Mouse (Mus musculus) hindbrain, embryonic 13.5 days (tissue): ENCODE data around the gene Lclat1. TPM values are rescaled to one million over a fixed set of nuclear protein-coding genes. Genes with fewer than 3 reads are reported as not detected.

ENCODE experiments used
- ATAC-seq: fragments of 200-750 bp; cut with Nextera tagmentation; 2 replicates; pipeline ENCODE4 v1.8.0; 2017; ENCODE audit warnings: moderate TSS enrichment; ENCODE audit not compliant: low FRiP score
- H3K27ac ChIP-seq: fragments of 300-500 bp; sonication (generic); 2 replicates; pipeline ENCODE4 v1.5.1; 2015; ENCODE audit warnings: inconsistent platforms, mild to moderate bottlenecking, moderate library complexity
- H3K27me3 ChIP-seq: fragments of 300-500 bp; sonication (generic); 2 replicates; pipeline ENCODE4 v1.6.1; 2015; ENCODE audit warnings: mild to moderate bottlenecking, inconsistent platforms
- H3K36me3 ChIP-seq: fragments of 300-500 bp; sonication (generic); 2 replicates; pipeline ENCODE4 v1.6.1; 2015; ENCODE audit warnings: mild to moderate bottlenecking, inconsistent platforms
- H3K4me1 ChIP-seq: fragments of 300-500 bp; sonication (generic); replicated peaks from 2 replicates; pipeline ENCODE4 v1.6.1; 2015; ENCODE audit warnings: inconsistent platforms
- H3K4me2 ChIP-seq: fragments of 300-500 bp; sonication (generic); 2 replicates; pipeline ENCODE4 v1.6.1; 2015; ENCODE audit warnings: inconsistent platforms, mild to moderate bottlenecking, moderate library complexity
- H3K4me3 ChIP-seq: fragments of 300-500 bp; sonication (generic); 2 replicates; pipeline ENCODE4 v1.5.1; 2015; ENCODE audit warnings: mild to moderate bottlenecking, inconsistent platforms
- H3K9ac ChIP-seq: fragments of 300-500 bp; sonication (generic); 2 replicates; pipeline ENCODE4 v1.6.1; 2015; ENCODE audit warnings: mild to moderate bottlenecking, inconsistent platforms
- H3K9me3 ChIP-seq: fragments of 300-500 bp; sonication (generic); 2 replicates; pipeline ENCODE4 v1.6.1; 2016; ENCODE audit warnings: inconsistent platforms
- WGBS: fragments of 180-500 bp; shearing (Covaris S2); methylation state at CpG from one replicate; pipeline ENCODE4 v1.1.7; 2015; 5-methylcytosine and 5-hydroxymethylcytosine counted together
- polyA plus RNA-seq: library from polyadenylated mRNA; unstranded; fragments of >200 nt; fragmentation: Nextera tagmentation; extraction: Ambion mirVana; gene quantifications from 2 replicates; pipeline ENCODE4 v1.2.1, GENCODE M21; 2015

Gene Lclat1
- polyA plus RNA-seq, 1 experiment from 2014 or later: 9.1 TPM

GRCm38 (mm10) chr17:73156606-73157005 is 48.8 kb downstream of the Lclat1 start:
- no peak overlapping the region for H3K27ac ChIP-seq
- 71% methylated on average over 1 of the region's 1 CpGs for WGBS
- H3K9me3 ChIP-seq: no peaks in the 10 kb centered on the region
- H3K4me3 ChIP-seq: no peak overlapping the region
- ATAC-seq: no peak
- no peak overlapping the region for H3K9ac ChIP-seq
- no peaks in the 10 kb centered on the region for H3K27me3 ChIP-seq
- no peaks in the 10 kb centered on the region for H3K4me1 ChIP-seq
- H3K36me3 ChIP-seq: no peaks in the 10 kb centered on the region
- no peak overlapping the region for H3K4me2 ChIP-seq

GRCm38 (mm10) chr17:73161795-73162194 is 54.0 kb downstream of the Lclat1 start:
- H3K4me2 ChIP-seq: no peak overlapping the region
- H3K27me3 ChIP-seq: no peaks in the 10 kb centered on the region
- H3K9me3 ChIP-seq: no peaks in the 10 kb centered on the region
- H3K9ac ChIP-seq: no peak overlapping the region
- 90% methylated on average over 6 of the region's 6 CpGs for WGBS
- H3K4me1 ChIP-seq: 0 out of 2 replicates have a peak, but pooled peaks cover 4% of the 10 kb centered on the region
- no peaks in the 10 kb centered on the region for H3K36me3 ChIP-seq
- no peak for ATAC-seq
- no peak overlapping the region for H3K27ac ChIP-seq
- H3K4me3 ChIP-seq: no peak overlapping the region

GRCm38 (mm10) chr17:73162445-73163208 is 54.8 kb downstream of the Lclat1 start:
- H3K4me3 ChIP-seq: no peak overlapping the region
- no peak overlapping the region for H3K27ac ChIP-seq
- ATAC-seq: no peak
- no peaks in the 10 kb centered on the region for H3K9me3 ChIP-seq
- 0 out of 2 replicates have a peak, but pooled peaks cover 4% of the 10 kb centered on the region for H3K4me1 ChIP-seq
- H3K4me2 ChIP-seq: no peak overlapping the region
- no peaks in the 10 kb centered on the region for H3K36me3 ChIP-seq
- no peak overlapping the region for H3K9ac ChIP-seq
- 86% methylated on average over 15 of the region's 15 CpGs for WGBS
- no peaks in the 10 kb centered on the region for H3K27me3 ChIP-seq

- WGBS: 73% methylated on average over 3 of the region's 3 CpGs
- H3K4me1 ChIP-seq: 0 out of 2 replicates have a peak, but pooled peaks cover 4% of the 10 kb centered on the region
- H3K4me3 ChIP-seq: no peak overlapping the region
- no peak for ATAC-seq
- H3K4me2 ChIP-seq: no peak overlapping the region
- no peak overlapping the region for H3K27ac ChIP-seq
- H3K9ac ChIP-seq: no peak overlapping the region
- no peaks in the 10 kb centered on the region for H3K9me3 ChIP-seq
- H3K36me3 ChIP-seq: no peaks in the 10 kb centered on the region
- no peaks in the 10 kb centered on the region for H3K27me3 ChIP-seq
Measured at GRCm38 (mm10) chr17:73163597-73163996, 55.8 kb downstream of the Lclat1 start.

GRCm38 (mm10) chr17:73164121-73164520 is 56.3 kb downstream of the Lclat1 start:
- Histone ChIP-seq H3K4me2 (no peak overlapping the region), H3K4me3 (no peak overlapping the region), H3K27ac (no peak overlapping the region), H3K36me3 (no peaks in the 10 kb centered on the region), H3K9ac (no peak overlapping the region), H3K4me1 (0 out of 2 replicates have a peak, but pooled peaks cover 4% of the 10 kb centered on the region), H3K27me3 (no peaks in the 10 kb centered on the region), H3K9me3 (no peaks in the 10 kb centered on the region)
- 92% methylated on average over 2 of the region's 2 CpGs for WGBS
- no peak for ATAC-seq

- H3K27me3 ChIP-seq: no peaks in the 10 kb centered on the region
- no peak overlapping the region for H3K4me2 ChIP-seq
- no peak for ATAC-seq
- H3K4me1 ChIP-seq: no peaks in the 10 kb centered on the region
- H3K4me3 ChIP-seq: no peak overlapping the region
- no peak overlapping the region for H3K27ac ChIP-seq
- H3K9ac ChIP-seq: no peak overlapping the region
- no peaks in the 10 kb centered on the region for H3K9me3 ChIP-seq
- H3K36me3 ChIP-seq: peaks cover 7% of the 10 kb centered on the region
- 96% methylated on average over 7 of the region's 7 CpGs for WGBS
Measured at GRCm38 (mm10) chr17:73169461-73169860, 61.7 kb downstream of the Lclat1 start.

GRCm38 (mm10) chr17:73170141-73170540 is 62.4 kb downstream of the Lclat1 start:
- no peak overlapping the region for H3K9ac ChIP-seq
- no peak for ATAC-seq
- no peaks in the 10 kb centered on the region for H3K9me3 ChIP-seq
- peaks cover 7% of the 10 kb centered on the region for H3K36me3 ChIP-seq
- no peak overlapping the region for H3K27ac ChIP-seq
- H3K4me2 ChIP-seq: no peak overlapping the region
- no peaks in the 10 kb centered on the region for H3K27me3 ChIP-seq
- no peak overlapping the region for H3K4me3 ChIP-seq
- 88% methylated on average over 5 of the region's 5 CpGs for WGBS
- H3K4me1 ChIP-seq: no peaks in the 10 kb centered on the region

- Histone ChIP-seq H3K4me2 (no peak overlapping the region), H3K4me3 (no peak overlapping the region), H3K27me3 (no peaks in the 10 kb centered on the region), H3K36me3 (peaks cover 7% of the 10 kb centered on the region), H3K9me3 (0 out of 2 replicates have a peak, but pooled peaks cover 4% of the 10 kb centered on the region), H3K4me1 (no peaks in the 10 kb centered on the region), H3K9ac (no peak overlapping the region), H3K27ac (no peak overlapping the region)
- 72% methylated on average over 5 of the region's 5 CpGs for WGBS
- peak; percentile 63 for ATAC-seq
Measured at GRCm38 (mm10) chr17:73174083-73174562, 66.3 kb downstream of the Lclat1 start.

- Histone ChIP-seq H3K4me2 (no peak overlapping the region), H3K27ac (no peak overlapping the region), H3K9ac (no peak overlapping the region), H3K4me3 (no peak overlapping the region), H3K36me3 (no peaks in the 10 kb centered on the region), H3K4me1 (no peaks in the 10 kb centered on the region), H3K9me3 (0 out of 2 replicates have a peak, but pooled peaks cover 4% of the 10 kb centered on the region), H3K27me3 (no peaks in the 10 kb centered on the region)
- WGBS: 79% methylated on average over 5 of the region's 5 CpGs
- no peak for ATAC-seq
Measured at GRCm38 (mm10) chr17:73175720-73176119, 67.9 kb downstream of the Lclat1 start.

GRCm38 (mm10) chr17:73177079-73177478 is 69.3 kb downstream of the Lclat1 start:
- Histone ChIP-seq H3K27me3 (no peaks in the 10 kb centered on the region), H3K36me3 (no peaks in the 10 kb centered on the region), H3K9ac (no peak overlapping the region), H3K4me1 (no peaks in the 10 kb centered on the region), H3K9me3 (0 out of 2 replicates have a peak, but pooled peaks cover 4% of the 10 kb centered on the region), H3K4me3 (no peak overlapping the region), H3K4me2 (no peak overlapping the region), H3K27ac (no peak overlapping the region)
- WGBS: 78% methylated on average over 4 of the region's 4 CpGs
- no peak for ATAC-seq

- H3K9me3 ChIP-seq: no peaks in the 10 kb centered on the region
- no peaks in the 10 kb centered on the region for H3K27me3 ChIP-seq
- H3K36me3 ChIP-seq: peaks cover 10% of the 10 kb centered on the region; the same call in 1 of the 2 replicates
- ATAC-seq: no peak
- H3K27ac ChIP-seq: no peak overlapping the region
- H3K4me2 ChIP-seq: no peak overlapping the region
- H3K4me3 ChIP-seq: no peak overlapping the region
- 96% methylated on average over 5 of the region's 5 CpGs for WGBS
- no peak overlapping the region for H3K9ac ChIP-seq
- H3K4me1 ChIP-seq: no peaks in the 10 kb centered on the region
Measured at GRCm38 (mm10) chr17:73186929-73187328, 79.1 kb downstream of the Lclat1 start.

- no peak overlapping the region for H3K27ac ChIP-seq
- H3K4me3 ChIP-seq: no peak overlapping the region
- no peaks in the 10 kb centered on the region for H3K4me1 ChIP-seq
- WGBS: 82% methylated on average over 6 of the region's 6 CpGs
- H3K9ac ChIP-seq: no peak overlapping the region
- H3K9me3 ChIP-seq: no peaks in the 10 kb centered on the region
- no peak overlapping the region for H3K4me2 ChIP-seq
- no peak for ATAC-seq
- no peaks in the 10 kb centered on the region for H3K27me3 ChIP-seq
- H3K36me3 ChIP-seq: peaks cover 7% of the 10 kb centered on the region; the same call in 1 of the 2 replicates
Measured at GRCm38 (mm10) chr17:73194146-73194545, 86.4 kb downstream of the Lclat1 start.

- no peak overlapping the region for H3K27ac ChIP-seq
- no peak for ATAC-seq
- H3K4me3 ChIP-seq: no peak overlapping the region
- H3K9me3 ChIP-seq: no peaks in the 10 kb centered on the region
- peaks cover 7% of the 10 kb centered on the region; the same call in 1 of the 2 replicates for H3K36me3 ChIP-seq
- no peaks in the 10 kb centered on the region for H3K27me3 ChIP-seq
- H3K4me2 ChIP-seq: no peak overlapping the region
- 88% methylated on average over 6 of the region's 6 CpGs for WGBS
- H3K4me1 ChIP-seq: no peaks in the 10 kb centered on the region
- H3K9ac ChIP-seq: no peak overlapping the region
Measured at GRCm38 (mm10) chr17:73194575-73194974, 86.8 kb downstream of the Lclat1 start.
